Mouse (Mus musculus) naive thymus-derived CD4-positive, alpha-beta T cell, adult 2 months (primary cell): Measurements from ENCODE around the gene Htr5a.

ENCODE experiments used
- DNase-seq: peaks from one replicate; pipeline ENCODE4 v3.0.0-alpha.2; 2011; ENCODE audit warnings: low read depth

Htr5a gene

GRCm38 (mm10) chr5:27881261-27881660 is 39.3 kb downstream of the Htr5a start:
- no peak for DNase-seq

- no peak for DNase-seq
These were observed 46.1 kb downstream of the Htr5a start for GRCm38 (mm10) chr5:27888080-27888479.

- DNase-seq = no peak
These were observed 54.0 kb downstream of the Htr5a start for GRCm38 (mm10) chr5:27895961-27896360.

- DNase-seq = no peak
These were observed 57.8 kb downstream of the Htr5a start for GRCm38 (mm10) chr5:27899756-27900155.

DNA sequence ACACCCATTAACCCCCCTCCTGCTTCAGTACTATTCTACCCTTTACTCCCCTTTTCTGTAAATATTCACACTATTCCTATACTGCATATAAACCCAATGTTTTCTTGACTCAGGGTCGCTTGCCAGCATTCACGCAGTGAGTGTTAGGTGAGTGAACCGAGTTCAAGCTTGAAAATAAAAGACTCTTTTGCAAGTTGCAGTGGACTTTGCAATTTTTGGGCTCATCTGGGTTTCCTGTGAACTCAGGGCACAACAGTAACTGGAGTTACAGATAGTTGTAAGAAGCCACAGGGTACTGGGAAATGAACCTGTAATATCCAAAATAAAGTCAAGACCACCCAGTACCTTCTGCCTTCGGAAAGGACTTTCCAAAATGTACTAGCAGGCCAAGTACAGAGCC is 58.2 kb downstream of the Htr5a start:
- DNase-seq = no peak
